Mouse (Mus musculus) intestine, postnatal 0 days (tissue): ENCODE results near the gene Ppp2r5a. TPM values are rescaled to one million over a fixed set of nuclear protein-coding genes. Genes with fewer than 3 reads are reported as not detected.

Source experiments
- ATAC-seq: fragments of 200-750 bp; cut with Nextera tagmentation; 2 replicates; pipeline ENCODE4 v1.8.0; 2017; ENCODE audit warnings: mild to moderate bottlenecking, moderate TSS enrichment, moderate library complexity
- H3K27ac ChIP-seq: fragments of 300-500 bp; sonication (generic); 2 replicates; pipeline ENCODE4 v1.5.1; 2014; ENCODE audit warnings: mild to moderate bottlenecking, low read depth, low read length, moderate library complexity
- H3K27me3 ChIP-seq: fragments of 300-500 bp; sonication (generic); replicated peaks from 2 replicates; pipeline ENCODE4 v1.6.1; 2014; ENCODE audit warnings: low read length, mixed read lengths; ENCODE audit not compliant: control insufficient read depth, insufficient read depth
- H3K36me3 ChIP-seq: fragments of 300-500 bp; sonication (generic); 2 replicates; pipeline ENCODE4 v1.6.1; 2014; ENCODE audit warnings: mild to moderate bottlenecking, moderate library complexity; ENCODE audit not compliant: control insufficient read depth, insufficient read depth
- H3K4me1 ChIP-seq: fragments of 300-500 bp; sonication (generic); replicated peaks from 2 replicates; pipeline ENCODE4 v1.6.1; 2014; ENCODE audit warnings: antibody characterized with exemption, low read length, mixed read lengths; ENCODE audit not compliant: control insufficient read depth, insufficient read depth
- H3K4me2 ChIP-seq: fragments of 300-500 bp; sonication (generic); replicated peaks from 2 replicates; pipeline ENCODE4 v1.6.1; 2014; ENCODE audit warnings: low read depth, mild to moderate bottlenecking, moderate library complexity
- H3K4me3 ChIP-seq: fragments of 300-500 bp; sonication (generic); 2 replicates; pipeline ENCODE4 v1.5.1; 2014; ENCODE audit warnings: low read depth, low read length
- H3K9ac ChIP-seq: fragments of 300-500 bp; sonication (generic); 2 replicates; pipeline ENCODE4 v1.6.1; 2014; ENCODE audit warnings: mild to moderate bottlenecking, low read depth, low read length
- H3K9me3 ChIP-seq: fragments of 300-500 bp; sonication (generic); 2 replicates; pipeline ENCODE4 v1.6.1; 2016; ENCODE audit warnings: mixed run types; ENCODE audit not compliant: control insufficient read depth
- CTCF ChIP-seq: sonication (generic); IDR thresholded peaks from 2 replicates; pipeline ENCODE4 v1.5.1; 2016; ENCODE audit warnings: low read depth, mild to moderate bottlenecking, control low read depth, antibody characterized with exemption, moderate library complexity
- WGBS: fragments of 180-500 bp; shearing (Covaris S2); extraction: QIAGEN DNeasy Blood & Tissue Kit; methylation state at CpG from one replicate; pipeline ENCODE4 v1.1.7; 2014; 5-methylcytosine and 5-hydroxymethylcytosine counted together
- polyA plus RNA-seq: library from polyadenylated mRNA; unstranded; fragments of >200 nt; fragmentation: Nextera tagmentation; extraction: Ambion mirVana; gene quantifications from 2 replicates; pipeline ENCODE4 v1.2.1, GENCODE M21; 2015

Ppp2r5a gene
- polyA plus RNA-seq, 1 experiment from 2014 or later: 28.7 TPM

- H3K36me3 ChIP-seq: peaks cover 68% of the 10 kb centered on the region
- H3K9me3 ChIP-seq: no peaks in the 10 kb centered on the region
- H3K27me3 ChIP-seq: no peaks in the 10 kb centered on the region
- H3K4me2 ChIP-seq: no peak overlapping the region
- WGBS: 42% methylated on average over 5 of the region's 5 CpGs
- no peaks in the 10 kb centered on the region for H3K4me1 ChIP-seq
- TF ChIP-seq CTCF: no peak
- no peak overlapping the region for H3K9ac ChIP-seq
- no peak for ATAC-seq
- H3K4me3 ChIP-seq: no peak overlapping the region
- no peak overlapping the region for H3K27ac ChIP-seq
Measured at GRCm38 (mm10) chr1:191348996-191349395, 54.1 kb downstream of the Ppp2r5a start.

GRCm38 (mm10) chr1:191348592-191348991, 54.5 kb downstream of the Ppp2r5a start:
- no peaks in the 10 kb centered on the region for H3K4me1 ChIP-seq
- no peak overlapping the region for H3K27ac ChIP-seq
- no peak overlapping the region for H3K9ac ChIP-seq
- 78% methylated on average over 2 of the region's 2 CpGs for WGBS
- peaks cover 68% of the 10 kb centered on the region for H3K36me3 ChIP-seq
- no peak for TF ChIP-seq CTCF
- no peaks in the 10 kb centered on the region for H3K27me3 ChIP-seq
- ATAC-seq: no peak
- no peaks in the 10 kb centered on the region for H3K9me3 ChIP-seq
- no peak overlapping the region for H3K4me3 ChIP-seq
- no peak overlapping the region for H3K4me2 ChIP-seq

- Histone ChIP-seq H3K4me3 (no peak overlapping the region), H3K27me3 (no peaks in the 10 kb centered on the region), H3K27ac (no peak overlapping the region), H3K36me3 (peaks cover 72% of the 10 kb centered on the region), H3K4me1 (no peaks in the 10 kb centered on the region), H3K4me2 (no peak overlapping the region), H3K9ac (no peak overlapping the region), H3K9me3 (no peaks in the 10 kb centered on the region)
- no peak for ATAC-seq
- WGBS: 95% methylated on average over 8 of the region's 8 CpGs
- TF ChIP-seq CTCF: no peak
Measured at GRCm38 (mm10) chr1:191347602-191348001, 55.5 kb downstream of the Ppp2r5a start.

- H3K27me3 ChIP-seq: no peaks in the 10 kb centered on the region
- no peaks in the 10 kb centered on the region for H3K4me1 ChIP-seq
- H3K9ac ChIP-seq: no peak overlapping the region
- peaks cover 81% of the 10 kb centered on the region for H3K36me3 ChIP-seq
- H3K4me2 ChIP-seq: no peak overlapping the region
- no peak for ATAC-seq
- TF ChIP-seq CTCF: no peak
- no peak overlapping the region for H3K4me3 ChIP-seq
- no peaks in the 10 kb centered on the region for H3K9me3 ChIP-seq
- no peak overlapping the region; the same call in 1 of the 2 replicates for H3K27ac ChIP-seq
- 84% methylated on average over 4 of the region's 4 CpGs for WGBS
Measured at GRCm38 (mm10) chr1:191340530-191340929, 62.5 kb downstream of the Ppp2r5a start.

GRCm38 (mm10) chr1:191339876-191340275, 63.2 kb downstream of the Ppp2r5a start:
- no peak for TF ChIP-seq CTCF
- no peak for ATAC-seq
- Histone ChIP-seq H3K9me3 (no peaks in the 10 kb centered on the region), H3K4me3 (no peak overlapping the region), H3K27me3 (no peaks in the 10 kb centered on the region), H3K4me1 (no peaks in the 10 kb centered on the region), H3K27ac (no peak overlapping the region), H3K9ac (no peak overlapping the region), H3K4me2 (no peak overlapping the region), H3K36me3 (peaks cover 74% of the 10 kb centered on the region)
- WGBS: 86% methylated on average over 2 of the region's 2 CpGs

- 78% methylated on average over 5 of the region's 5 CpGs for whole genome bisulfite sequencing
Measured at GRCm38 (mm10) chr1:191334500-191334899, 68.6 kb downstream of the Ppp2r5a start.

GRCm38 (mm10) chr1:191330356-191330755, 72.7 kb downstream of the Ppp2r5a start:
- Histone ChIP-seq H3K27me3 (no peaks in the 10 kb centered on the region), H3K4me1 (peaks cover 10% of the 10 kb centered on the region; the same call in 1 of the 2 replicates), H3K4me3 (no peak overlapping the region), H3K9ac (no peak overlapping the region), H3K27ac (no peak overlapping the region), H3K36me3 (peaks cover 12% of the 10 kb centered on the region; the same call in 1 of the 2 replicates), H3K9me3 (no peaks in the 10 kb centered on the region), H3K4me2 (no peak overlapping the region)
- no peak for ATAC-seq
- TF ChIP-seq CTCF: no peak
- 78% methylated on average over 4 of the region's 4 CpGs for WGBS

More at GRCm38 (mm10) chr1:191334500-191334899, 68.6 kb downstream of the Ppp2r5a start:
- no peaks in the 10 kb centered on the region for H3K27me3 ChIP-seq
- no peak overlapping the region for H3K4me3 ChIP-seq
- H3K9ac ChIP-seq: no peak overlapping the region
- H3K36me3 ChIP-seq: peaks cover 38% of the 10 kb centered on the region; the same call in 1 of the 2 replicates
- H3K4me2 ChIP-seq: no peak overlapping the region
- H3K27ac ChIP-seq: no peak overlapping the region
- ATAC-seq: no peak
- H3K4me1 ChIP-seq: no peaks in the 10 kb centered on the region
- TF ChIP-seq CTCF: no peak
- H3K9me3 ChIP-seq: no peaks in the 10 kb centered on the region
